Mouse (Mus musculus): Measurements from ENCODE around the gene Scp2.

Gene Scp2

DNA sequence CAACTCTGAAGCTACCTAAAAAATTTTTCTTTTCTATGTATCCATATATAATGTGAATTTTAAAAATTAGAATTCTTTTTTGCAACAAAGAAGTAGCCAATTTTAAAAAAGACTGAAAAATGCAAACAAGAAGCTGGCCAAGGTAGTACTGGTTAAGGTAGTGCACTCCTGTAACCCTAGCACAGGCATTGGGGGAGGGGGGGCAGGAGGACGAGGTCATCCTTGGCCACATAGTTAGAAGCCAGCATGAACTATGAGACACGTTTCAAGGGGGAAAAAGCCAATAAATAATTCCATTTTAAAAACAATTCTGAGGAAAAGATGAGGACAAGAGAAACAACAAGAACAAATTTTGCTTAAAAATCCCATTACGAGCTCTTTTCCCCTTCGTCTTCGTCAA is 82.3 kb downstream of the Scp2 start:
- in situ Hi-C loops (cut with MboI; ENCODE audit: low sequenced_read_pairs): no loop called here

DNA sequence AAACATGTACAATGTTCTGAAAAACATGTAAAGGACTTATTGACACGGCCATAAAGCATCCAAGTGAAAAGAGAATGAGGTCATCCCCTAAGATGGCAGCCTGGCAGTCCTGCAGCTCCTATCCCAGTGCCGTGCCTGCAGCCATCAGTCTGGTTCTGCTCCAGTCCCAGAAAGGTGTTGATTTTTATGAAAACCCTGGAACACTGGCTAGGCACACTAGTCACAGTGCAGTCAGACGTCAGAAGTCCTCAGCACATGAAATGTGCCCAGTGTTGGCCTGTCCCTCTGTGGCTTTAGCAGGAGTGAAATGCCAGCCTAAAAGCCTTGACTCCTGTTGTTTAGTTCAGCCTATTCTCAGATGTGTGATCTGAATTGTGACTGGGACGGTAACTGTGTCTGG is 84.0 kb downstream of the Scp2 start:
- in situ Hi-C loops (cut with MboI; ENCODE audit: low sequenced_read_pairs): no loop called here

DNA sequence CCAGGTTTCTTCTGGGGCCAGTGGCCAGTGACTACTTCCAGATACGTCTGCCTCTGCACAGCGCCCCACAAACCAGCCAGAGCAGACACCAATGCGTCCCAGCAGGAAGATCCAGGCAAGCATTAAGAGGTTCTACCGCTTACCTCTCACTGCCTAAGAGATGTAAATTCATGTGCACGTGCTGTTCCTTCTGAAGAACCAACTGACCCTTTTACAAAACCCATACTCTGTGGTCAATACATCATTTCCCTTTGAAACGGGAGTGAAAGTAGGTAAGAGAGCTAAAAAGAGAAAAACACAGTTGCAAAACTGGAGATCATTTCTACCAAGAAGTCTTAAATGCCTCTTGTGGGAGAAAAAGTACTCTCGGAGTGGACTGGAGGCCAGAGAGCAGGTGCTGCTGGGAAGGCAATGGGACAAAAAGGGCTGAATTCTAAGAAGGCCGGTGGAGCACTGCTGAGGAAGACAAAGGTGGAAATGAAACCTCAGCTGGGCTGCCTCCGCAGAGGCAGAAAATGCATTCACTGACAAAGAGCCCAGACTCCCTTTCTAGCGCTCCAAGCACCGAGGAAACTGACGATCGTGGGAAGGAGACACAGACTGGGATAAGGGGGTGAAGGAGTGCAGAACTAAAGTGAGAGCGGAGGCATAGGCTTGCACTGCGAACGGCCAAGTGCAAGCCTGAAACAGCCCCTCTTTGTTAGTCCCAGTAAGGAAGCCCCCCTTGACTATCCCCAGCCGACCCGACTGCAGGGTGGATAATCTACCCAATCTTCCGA is 85.0 kb downstream of the Scp2 start:
- in situ Hi-C loops (cut with MboI; ENCODE audit: low sequenced_read_pairs): no loop called here

DNA sequence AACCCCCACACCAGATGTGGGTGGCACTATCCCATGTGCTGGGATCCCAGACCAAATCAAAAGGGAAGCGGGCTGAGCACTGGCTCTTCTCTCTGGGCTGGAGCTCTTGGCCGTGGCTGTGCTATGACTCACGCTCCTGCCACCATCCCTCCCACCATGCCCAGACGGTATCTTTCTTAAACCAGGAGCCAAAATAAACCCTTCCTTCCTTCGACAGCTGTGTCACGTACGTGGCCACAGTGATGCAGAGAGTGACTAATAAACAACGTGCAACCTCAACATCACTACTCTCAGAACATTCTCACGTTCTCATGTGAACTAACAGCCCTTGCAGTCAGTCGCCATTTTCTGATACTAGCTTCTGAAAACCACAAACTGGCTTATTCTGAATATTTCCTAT is 86.6 kb downstream of the Scp2 start:
- in situ Hi-C loops (cut with MboI; ENCODE audit: low sequenced_read_pairs): no loop called here

DNA sequence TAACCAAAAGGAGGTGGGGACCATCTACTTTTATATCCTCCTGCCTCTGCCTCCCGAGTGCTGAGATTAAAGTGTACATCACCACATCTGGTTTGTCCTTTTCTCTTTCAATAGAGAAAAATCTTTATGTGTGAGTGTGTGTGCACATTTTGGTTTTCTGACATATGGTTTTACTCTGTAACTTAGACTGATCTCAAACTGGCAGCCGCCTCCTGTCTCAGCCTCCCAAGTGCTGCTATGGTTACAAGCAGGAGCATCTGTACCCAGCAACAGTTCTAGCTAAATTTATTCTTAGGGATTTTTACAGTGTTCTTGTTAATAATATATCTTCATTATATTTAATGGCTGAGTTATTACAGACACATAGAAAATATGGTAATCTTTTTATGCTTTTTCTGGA is 87.6 kb downstream of the Scp2 start:
- in situ Hi-C loops (cut with MboI; ENCODE audit: low sequenced_read_pairs): no loop called here

DNA sequence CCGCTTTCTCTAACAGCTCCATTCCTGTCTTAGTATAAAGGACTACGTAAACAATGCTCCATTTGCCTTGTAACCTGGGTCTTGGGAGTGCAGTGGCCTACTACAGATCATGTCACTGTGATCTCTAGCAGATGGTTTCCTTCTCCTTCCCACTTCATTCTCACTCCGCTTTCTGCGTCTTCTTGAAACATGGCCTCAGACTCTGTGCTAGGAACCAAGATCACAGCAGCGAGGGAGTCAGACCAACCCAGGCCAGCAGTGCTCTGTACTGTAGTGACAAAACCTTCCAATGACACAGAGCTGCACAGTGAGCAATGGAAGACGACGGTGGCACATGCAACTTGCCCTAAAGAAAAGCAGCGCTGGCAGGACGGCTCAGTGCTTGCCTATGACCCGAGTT is 88.9 kb downstream of the Scp2 start:
- in situ Hi-C loops (cut with MboI; ENCODE audit: low sequenced_read_pairs): no loop called here

DNA sequence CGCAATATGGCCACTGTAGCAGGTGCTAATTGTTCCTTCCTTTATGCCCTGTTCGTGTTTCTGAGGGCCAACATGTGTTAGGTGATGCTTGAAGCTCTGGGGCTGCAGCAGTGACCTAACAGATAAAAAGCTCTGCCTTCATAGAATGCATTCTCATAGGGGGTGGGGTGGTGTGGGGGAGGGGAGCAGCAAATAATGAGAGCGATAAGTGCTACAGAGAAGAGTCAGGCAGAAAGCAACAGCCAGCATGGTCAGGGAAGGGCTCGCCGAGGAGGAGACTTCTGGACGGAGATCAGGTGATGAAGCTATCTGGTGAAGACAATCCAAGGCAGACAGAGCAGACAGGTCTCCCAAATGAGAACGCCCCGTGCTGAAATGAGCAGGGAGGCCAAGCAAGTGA is 92.1 kb downstream of the Scp2 start:
- in situ Hi-C loops (cut with MboI; ENCODE audit: low sequenced_read_pairs): no loop called here

DNA sequence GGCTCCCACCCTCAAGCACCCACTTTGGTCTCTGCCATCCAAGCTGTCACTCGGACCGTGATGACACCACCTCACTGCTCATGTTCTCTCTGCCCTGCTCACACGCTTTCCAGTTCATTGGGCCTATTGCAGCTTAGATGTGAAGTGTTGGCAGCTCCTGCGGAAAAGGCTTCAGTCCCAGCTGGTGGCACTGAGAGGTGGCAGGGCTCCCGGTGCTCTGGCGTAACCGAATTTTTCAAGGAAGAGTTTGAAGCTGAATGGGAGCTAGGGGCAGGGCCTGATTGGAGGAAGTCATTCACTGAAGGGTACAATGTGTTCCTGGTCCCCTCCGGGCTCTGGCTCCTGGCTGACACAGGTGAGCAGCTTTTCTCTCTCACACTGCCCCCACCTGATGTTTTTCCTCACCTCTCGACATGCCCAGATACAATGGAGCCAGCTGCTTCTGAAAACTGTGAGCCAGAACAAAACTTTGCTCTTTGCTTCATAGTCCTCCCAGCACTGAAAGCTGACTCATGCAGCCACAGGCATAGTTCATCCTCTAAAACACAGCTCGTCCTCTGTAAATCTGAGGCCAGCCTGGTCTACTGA is 93.0 kb downstream of the Scp2 start:
- in situ Hi-C loops (cut with MboI; ENCODE audit: low sequenced_read_pairs): no loop called here

DNA sequence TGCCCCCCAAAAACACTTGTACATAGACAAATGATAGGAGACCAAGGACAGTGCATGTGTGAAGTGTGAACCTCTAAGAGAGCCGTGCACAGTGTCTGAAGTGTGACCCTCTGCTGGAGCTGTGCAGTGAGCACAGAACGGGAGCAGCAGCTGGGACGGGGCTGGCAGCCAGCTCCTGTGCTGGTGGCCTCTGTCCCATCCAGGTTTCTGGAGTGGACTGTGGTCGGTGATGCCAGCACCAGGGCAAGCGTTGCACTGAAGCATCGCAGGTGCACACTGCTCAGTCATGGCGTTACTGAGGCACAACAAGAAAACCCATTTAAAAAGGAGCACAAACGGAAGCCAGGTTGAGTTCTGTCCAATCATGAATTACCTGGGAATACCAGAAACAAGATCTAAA is 98.7 kb downstream of the Scp2 start:
- in situ Hi-C loops (cut with MboI; ENCODE audit: low sequenced_read_pairs): no loop called here

DNA sequence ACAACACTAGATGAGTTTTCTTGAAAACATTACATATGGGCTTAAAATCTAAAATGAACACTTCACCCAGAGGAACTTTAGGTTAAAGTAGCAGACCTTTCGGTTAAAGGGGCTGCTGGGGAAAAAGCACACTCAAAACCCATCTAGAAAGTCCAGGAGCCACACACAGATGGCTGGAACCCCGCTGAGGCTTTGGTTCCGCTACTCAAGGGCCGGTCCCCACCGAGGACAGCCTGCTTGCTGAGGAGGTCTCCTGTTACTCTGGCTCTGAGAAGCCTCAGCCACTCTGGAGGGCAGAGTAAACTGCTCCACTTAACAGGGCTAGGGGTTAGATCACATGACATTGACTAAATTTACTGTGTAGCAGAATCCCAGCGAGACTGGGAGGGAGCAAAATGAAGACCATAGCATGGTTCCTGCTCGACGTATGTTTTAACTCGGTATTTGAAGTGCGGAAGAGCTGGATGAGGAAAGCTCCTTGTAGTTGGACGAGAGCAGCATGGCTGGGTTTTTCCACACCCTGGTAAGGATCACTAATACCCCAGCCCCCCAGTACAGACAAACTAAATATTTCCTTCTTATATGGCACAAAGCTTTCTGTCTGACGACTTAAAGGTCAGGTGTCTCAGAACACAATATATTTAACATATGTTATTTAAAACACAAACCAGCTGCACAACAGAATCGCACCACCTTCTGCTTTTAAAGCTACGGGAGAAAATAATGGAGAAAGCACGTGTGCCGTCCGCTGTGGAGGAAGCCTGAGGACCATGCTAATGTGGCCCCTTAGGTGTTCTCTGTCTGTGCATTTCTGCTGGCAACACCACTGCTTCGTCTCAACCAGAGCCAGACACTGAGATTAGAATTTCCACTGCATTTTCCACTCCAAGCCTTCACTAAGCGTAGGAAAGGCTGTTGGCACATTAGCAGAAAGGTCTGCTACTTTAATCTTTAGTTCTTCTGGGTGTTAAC is 99.4 kb downstream of the Scp2 start:
- in situ Hi-C loops (cut with MboI; ENCODE audit: low sequenced_read_pairs): no loop called here

DNA sequence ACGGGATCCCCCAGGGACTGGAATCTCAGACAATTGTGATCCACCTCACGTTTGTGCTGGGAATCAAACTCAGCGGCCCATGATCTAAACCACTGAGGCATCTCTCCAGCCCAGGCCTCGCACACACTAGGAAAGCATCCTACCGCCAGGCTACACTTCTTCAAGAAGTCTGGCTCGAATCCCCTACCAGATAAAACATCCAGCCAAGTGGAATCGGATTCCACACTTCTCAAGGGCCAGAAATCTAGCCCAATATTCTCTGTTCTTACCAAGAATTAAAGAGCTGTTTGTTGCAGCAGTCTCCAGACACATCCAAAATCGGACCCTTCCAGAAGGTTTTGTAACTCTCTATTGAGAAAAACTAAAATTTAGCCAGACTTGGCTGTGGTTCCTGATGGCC is 107.8 kb downstream of the Scp2 start:
- in situ Hi-C loops (cut with MboI; ENCODE audit: low sequenced_read_pairs): no loop called here

DNA sequence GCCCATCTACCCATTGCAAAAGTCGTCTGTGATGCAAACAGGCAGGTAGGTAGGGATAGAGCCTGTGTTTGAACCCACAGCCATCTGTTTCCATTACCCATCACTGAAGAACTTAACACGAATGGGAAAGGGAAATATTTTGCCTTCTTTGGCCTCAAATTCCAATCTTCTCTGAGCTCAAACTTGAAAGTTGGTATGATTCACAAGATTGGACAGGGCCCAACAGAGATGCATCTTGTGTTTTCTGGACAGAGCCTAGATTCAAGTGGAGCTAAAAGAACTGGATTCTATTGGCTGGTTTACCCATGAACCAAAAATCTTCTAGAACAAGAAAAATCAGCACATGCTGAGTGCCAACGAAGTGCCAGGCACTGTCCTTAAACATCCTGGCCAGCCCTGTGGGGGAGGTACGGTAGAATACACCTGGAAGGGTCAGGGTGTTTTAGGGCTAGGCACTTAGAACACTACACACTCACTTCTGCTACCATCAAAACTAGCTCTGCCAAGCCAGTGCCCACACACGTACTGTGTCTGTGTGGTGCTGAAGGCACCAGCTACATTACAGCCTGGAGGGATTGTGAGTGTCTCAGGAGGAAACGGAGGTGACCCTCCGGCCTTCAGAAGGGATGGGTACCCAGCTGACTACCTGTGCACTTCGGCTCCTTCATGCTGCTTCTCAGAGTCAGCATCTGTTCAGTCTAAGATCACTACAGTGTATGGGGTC is 111.6 kb downstream of the Scp2 start:
- in situ Hi-C loops (cut with MboI; ENCODE audit: low sequenced_read_pairs): no loop called here

DNA sequence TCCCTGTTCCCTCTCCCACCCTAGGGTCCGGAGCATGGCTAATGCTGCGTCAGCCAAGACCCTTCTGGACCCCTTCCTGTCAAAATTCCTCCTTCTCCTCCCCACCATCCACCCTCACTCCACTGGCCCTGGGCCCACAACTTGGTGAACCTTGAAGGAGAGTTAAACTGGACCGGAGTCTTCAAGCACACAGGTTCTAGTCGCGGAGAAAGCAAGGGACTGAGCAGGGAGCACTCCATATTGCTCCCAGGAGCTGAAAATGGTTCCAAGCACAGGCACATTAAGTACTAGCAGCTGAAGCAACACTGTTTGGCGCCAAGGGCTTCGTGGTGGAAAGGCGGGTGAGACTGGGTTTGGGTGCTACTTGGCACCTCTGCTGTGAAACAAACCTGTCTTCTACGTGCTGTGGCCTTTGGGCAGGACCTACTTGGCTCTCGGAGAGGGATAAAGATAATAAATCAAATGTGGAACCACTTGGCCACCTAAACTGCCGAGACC is 112.4 kb downstream of the Scp2 start:
- in situ Hi-C loops (cut with MboI; ENCODE audit: low sequenced_read_pairs): no loop called here

DNA sequence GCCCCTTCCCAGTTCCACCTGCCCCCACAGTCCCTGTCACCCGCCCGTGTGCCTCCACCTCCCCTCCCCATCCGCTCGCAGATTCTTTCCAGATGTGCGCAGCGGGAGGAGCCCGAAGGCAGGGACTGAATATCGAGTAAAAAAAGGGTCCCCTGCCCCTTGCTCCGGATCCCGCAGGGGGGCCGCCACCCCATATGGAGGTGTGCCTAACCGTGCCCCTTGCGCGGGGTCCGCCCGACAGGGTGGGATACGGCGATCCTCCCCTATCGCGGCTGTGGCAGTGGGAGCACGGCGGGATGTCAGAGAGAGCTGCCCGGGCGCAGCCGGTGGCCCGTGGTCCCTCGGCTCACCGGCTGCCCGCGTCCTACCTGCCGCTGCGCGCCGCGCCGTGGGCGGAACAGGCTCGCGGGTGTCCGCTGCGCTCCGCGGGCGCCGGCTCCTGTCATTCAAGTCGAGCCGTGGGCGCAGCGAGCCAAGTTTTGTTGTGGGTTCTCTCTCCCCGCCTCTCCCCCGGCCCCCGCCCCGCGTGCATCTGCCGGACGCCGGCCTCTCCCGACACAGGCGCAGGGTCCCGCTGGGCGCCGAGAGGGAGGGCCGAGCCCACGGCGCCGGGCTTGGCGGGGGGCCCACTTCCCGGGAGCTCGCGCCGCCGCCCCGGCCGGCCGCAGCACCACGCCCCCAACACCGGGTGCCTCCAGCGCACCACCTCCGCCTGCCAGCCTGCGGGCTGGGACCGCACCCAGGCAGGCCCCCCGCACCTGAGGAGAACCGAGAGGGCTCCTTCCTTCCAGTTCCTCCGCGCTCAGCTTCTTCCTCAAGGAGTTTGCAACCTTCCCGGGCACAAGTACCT is 113.1 kb downstream of the Scp2 start:
- in situ Hi-C loops (cut with MboI; ENCODE audit: low sequenced_read_pairs): no loop called here

DNA sequence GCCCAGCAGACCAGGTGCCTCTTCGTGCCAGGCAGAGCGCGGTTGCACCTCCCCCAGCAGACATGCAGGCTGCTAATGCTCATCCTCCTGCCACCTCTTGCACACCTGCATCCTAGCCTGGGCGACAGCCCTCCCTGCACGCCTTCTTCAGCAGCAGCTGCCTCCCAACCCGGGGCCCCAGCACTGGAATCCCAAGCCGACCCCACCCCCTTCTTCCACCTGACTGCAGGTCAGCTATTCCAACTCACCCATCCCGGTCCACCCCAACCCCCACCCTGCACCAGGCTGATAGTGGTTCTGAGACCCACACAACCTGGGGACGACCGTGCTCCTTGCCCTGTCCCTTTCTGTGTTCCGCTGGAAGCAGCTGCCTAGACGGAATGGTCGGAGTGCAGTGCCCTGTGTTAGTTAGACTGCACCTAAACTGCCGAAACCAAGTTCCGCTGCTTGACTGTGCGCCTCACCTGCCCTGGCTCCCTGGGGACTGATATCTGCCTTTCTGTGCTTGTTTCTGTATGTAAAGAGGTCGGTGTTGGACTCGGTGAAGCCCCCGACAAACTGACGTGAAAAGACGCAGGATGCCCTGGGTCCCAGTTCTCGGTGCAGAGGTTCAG is 113.8 kb downstream of the Scp2 start:
- in situ Hi-C loops (cut with MboI; ENCODE audit: low sequenced_read_pairs): no loop called here

DNA sequence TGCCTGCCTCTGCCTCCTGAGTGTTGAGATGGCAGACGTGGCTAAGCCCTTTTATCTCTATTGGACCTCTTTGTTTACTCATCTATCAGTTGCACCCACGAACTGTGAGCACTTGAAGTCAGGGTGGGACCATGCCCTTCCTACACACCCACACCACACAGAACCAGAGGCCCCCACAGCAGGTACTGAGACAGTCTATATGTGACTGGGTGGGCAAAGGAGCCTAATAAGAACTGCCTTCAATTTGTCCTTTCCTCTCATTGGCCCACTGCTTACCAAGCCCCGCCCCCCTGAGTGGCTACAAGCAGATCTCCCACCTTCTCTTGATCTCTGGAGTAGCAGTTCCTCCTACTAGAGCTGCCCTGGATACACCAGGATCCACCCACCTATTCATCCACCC is 118.6 kb downstream of the Scp2 start:
- in situ Hi-C loops (cut with MboI; ENCODE audit: low sequenced_read_pairs): no loop called here

DNA sequence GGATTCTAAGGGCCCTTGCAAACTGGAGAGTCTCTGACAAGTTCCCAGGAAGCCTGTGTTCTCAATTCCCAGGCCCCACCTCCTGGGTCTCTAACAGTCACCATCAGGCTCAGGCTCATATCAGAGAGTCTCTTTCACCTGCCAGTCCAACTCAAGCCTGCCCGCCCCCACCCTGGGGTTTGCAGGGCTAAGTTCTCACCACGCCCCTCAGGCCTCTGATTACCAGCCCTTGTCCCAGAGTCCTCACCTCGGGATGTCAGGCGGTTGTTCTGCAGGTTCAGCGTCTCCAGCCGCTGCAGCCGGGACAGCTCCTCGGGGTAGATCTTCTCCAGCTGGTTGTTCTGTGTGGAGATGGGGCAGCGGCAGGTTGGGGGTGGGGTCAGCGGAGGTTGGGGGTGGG is 119.5 kb downstream of the Scp2 start:
- in situ Hi-C loops (cut with MboI; ENCODE audit: low sequenced_read_pairs): no loop called here

DNA sequence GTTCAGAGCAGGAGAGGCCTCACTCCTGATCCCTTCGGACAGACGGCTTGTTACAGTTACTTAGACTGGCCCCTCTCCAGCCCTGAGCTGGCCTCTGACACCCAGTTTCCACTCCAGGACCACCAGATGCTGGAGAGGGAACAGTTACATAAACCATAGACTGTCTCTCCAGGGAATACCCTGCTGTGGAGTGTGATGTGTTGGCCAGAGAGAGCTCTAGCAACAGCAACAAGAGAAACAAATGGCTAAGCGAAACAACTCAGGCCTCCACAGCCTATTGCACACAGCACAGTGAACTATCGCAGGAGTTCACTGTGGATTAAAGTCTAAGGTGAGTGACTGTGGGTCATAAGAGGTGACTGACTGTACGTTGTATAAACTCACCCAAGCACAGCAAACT is 120.2 kb downstream of the Scp2 start:
- in situ Hi-C loops (cut with MboI; ENCODE audit: low sequenced_read_pairs): no loop called here

DNA sequence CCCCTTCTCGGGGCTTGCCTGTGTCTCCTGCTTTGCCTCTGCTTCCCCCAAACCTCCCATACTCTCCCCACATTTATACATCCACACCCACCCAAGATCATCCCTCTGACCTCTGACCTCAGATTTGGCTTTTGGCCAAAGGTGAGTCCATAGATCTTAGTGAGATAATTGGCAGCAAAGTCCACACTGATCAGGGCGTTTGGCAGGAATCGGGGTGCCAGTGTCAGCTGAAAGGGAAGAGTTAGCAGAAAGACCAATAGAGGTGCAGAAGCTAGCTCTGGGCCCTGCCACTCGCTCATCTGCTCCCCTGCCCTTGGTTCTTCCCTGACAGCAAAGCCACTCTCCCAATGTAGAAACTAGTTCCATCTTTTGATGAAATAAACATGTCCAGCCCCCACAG is 121.6 kb downstream of the Scp2 start:
- in situ Hi-C loops (cut with MboI; ENCODE audit: low sequenced_read_pairs): no loop called here

DNA sequence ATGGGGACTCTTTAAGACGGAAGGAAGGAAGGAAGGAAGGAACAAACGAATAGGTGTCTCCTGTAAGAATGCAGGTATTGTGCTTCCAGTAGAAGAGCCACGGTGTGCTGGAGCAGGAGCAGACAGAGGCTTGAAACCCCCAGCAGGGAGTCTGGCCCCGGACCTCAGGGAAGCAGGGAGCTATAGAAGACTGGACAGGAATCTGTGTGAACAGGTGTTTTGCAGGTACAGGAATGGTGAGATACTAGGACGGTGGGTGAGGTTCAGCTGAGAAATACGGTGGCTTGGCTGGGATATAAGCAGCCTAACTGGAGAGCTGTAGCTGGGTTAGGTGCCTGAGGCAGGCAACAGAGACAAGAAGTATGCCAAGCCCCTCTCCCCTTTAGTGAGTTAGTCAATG is 124.6 kb downstream of the Scp2 start:
- in situ Hi-C loops (cut with MboI; ENCODE audit: low sequenced_read_pairs): no loop called here
